Mouse (Mus musculus) heart, embryonic 10.5 days (tissue): ENCODE results near the gene Ccnt2. TPM values are rescaled to one million over a fixed set of nuclear protein-coding genes. Genes with fewer than 3 reads are reported as not detected.

Source experiments
- DNase-seq: peaks from one replicate; pipeline ENCODE4 v3.0.0-alpha.2; 2017; ENCODE audit warnings: low spot score
- H3K27ac ChIP-seq: fragments of 300-500 bp; sonication (generic); 2 replicates; pipeline ENCODE4 v1.5.1; 2016; ENCODE audit warnings: mild to moderate bottlenecking
- H3K27me3 ChIP-seq: fragments of 300-500 bp; sonication (generic); 2 replicates; pipeline ENCODE4 v1.6.1; 2016; ENCODE audit warnings: mild to moderate bottlenecking; ENCODE audit not compliant: poor library complexity, insufficient read depth, severe bottlenecking
- H3K36me3 ChIP-seq: fragments of 300-500 bp; sonication (generic); 2 replicates; pipeline ENCODE4 v1.6.1; 2016; ENCODE audit warnings: mild to moderate bottlenecking, moderate library complexity
- H3K4me1 ChIP-seq: fragments of 300-500 bp; sonication (generic); 2 replicates; pipeline ENCODE4 v1.6.1; 2016; ENCODE audit warnings: mild to moderate bottlenecking
- H3K4me3 ChIP-seq: fragments of 300-500 bp; sonication (generic); 2 replicates; pipeline ENCODE4 v1.5.1; 2016; ENCODE audit warnings: mild to moderate bottlenecking, moderate library complexity
- H3K9me3 ChIP-seq: fragments of 300-500 bp; sonication (generic); 2 replicates; pipeline ENCODE4 v1.6.1; 2016; ENCODE audit warnings: mild to moderate bottlenecking, moderate library complexity
- WGBS: fragments of 180-500 bp; shearing (Covaris S2); methylation state at CpG from one replicate; pipeline ENCODE4 v1.1.7; 2016; 5-methylcytosine and 5-hydroxymethylcytosine counted together
- polyA plus RNA-seq: library from polyadenylated mRNA; unstranded; fragments of >200 nt; fragmentation: Nextera tagmentation; extraction: Ambion mirVana; gene quantifications from 2 replicates; pipeline ENCODE4 v1.2.1, GENCODE M21; 2016

Gene Ccnt2
- polyA plus RNA-seq, 1 experiment from 2014 or later, result 85.1 TPM

GRCm38 (mm10) chr1:127773198-127773802 is 664 bp upstream of the Ccnt2 start:
- WGBS, result 3% methylated on average over 14 of the region's 14 CpGs
- no peak for DNase-seq
- Histone ChIP-seq H3K27ac (peak overlapping the region; percentile 97), H3K36me3 (0 out of 2 replicates have a peak, but pooled peaks cover 4% of the 10 kb centered on the region), H3K9me3 (no peaks in the 10 kb centered on the region), H3K27me3 (no peaks in the 10 kb centered on the region), H3K4me1 (peaks cover 13% of the 10 kb centered on the region), H3K4me3 (peak overlapping the region; percentile 90)

GRCm38 (mm10) chr1:127774501-127774880 is 527 bp downstream of the Ccnt2 start:
- Histone ChIP-seq H3K4me3 (peak overlapping the region; percentile 90), H3K4me1 (peaks cover 23% of the 10 kb centered on the region), H3K27ac (peak overlapping the region; percentile 97), H3K36me3 (peaks cover 10% of the 10 kb centered on the region; the same call in 1 of the 2 replicates), H3K9me3 (no peaks in the 10 kb centered on the region), H3K27me3 (no peaks in the 10 kb centered on the region)
- no peak for DNase-seq
- WGBS, result under 1% methylated on average over 31 of the region's 31 CpGs

GRCm38 (mm10) chr1:127775206-127775720 is 1.3 kb downstream of the Ccnt2 start:
- no peaks in the 10 kb centered on the region for H3K9me3 ChIP-seq
- H3K4me3 ChIP-seq, result peak overlapping the region; percentile 90
- peak overlapping the region; percentile 97 for H3K27ac ChIP-seq
- DNase-seq, result no peak
- no peaks in the 10 kb centered on the region for H3K27me3 ChIP-seq
- 9% methylated on average over 10 of the region's 10 CpGs for WGBS
- H3K36me3 ChIP-seq, result peaks cover 10% of the 10 kb centered on the region; the same call in 1 of the 2 replicates
- peaks cover 31% of the 10 kb centered on the region for H3K4me1 ChIP-seq

GRCm38 (mm10) chr1:127776246-127776645 is 2.3 kb downstream of the Ccnt2 start:
- peak overlapping the region; percentile 90 for H3K4me3 ChIP-seq
- 60% methylated on average over 6 of the region's 6 CpGs for WGBS
- H3K36me3 ChIP-seq, result peaks cover 10% of the 10 kb centered on the region; the same call in 1 of the 2 replicates
- H3K27ac ChIP-seq, result no peak overlapping the region
- DNase-seq, result no peak
- no peaks in the 10 kb centered on the region for H3K9me3 ChIP-seq
- no peaks in the 10 kb centered on the region for H3K27me3 ChIP-seq
- H3K4me1 ChIP-seq, result peaks cover 41% of the 10 kb centered on the region

GRCm38 (mm10) chr1:127778611-127779010 is 4.6 kb downstream of the Ccnt2 start:
- H3K27ac ChIP-seq, result no peak overlapping the region
- peaks cover 6% of the 10 kb centered on the region; the same call in 1 of the 2 replicates for H3K36me3 ChIP-seq
- H3K4me1 ChIP-seq, result peaks cover 52% of the 10 kb centered on the region
- whole genome bisulfite sequencing, result 81% methylated on average over 3 of the region's 3 CpGs
- H3K4me3 ChIP-seq, result no peak overlapping the region
- no peak for DNase-seq
- H3K9me3 ChIP-seq, result no peaks in the 10 kb centered on the region
- no peaks in the 10 kb centered on the region for H3K27me3 ChIP-seq

- peaks cover 59% of the 10 kb centered on the region for H3K4me1 ChIP-seq
- peaks cover 6% of the 10 kb centered on the region; the same call in 1 of the 2 replicates for H3K36me3 ChIP-seq
- 6% methylated on average over 3 of the region's 3 CpGs for WGBS
- DNase-seq, result no peak
- H3K27me3 ChIP-seq, result no peaks in the 10 kb centered on the region
- H3K4me3 ChIP-seq, result peak overlapping the region; percentile 12; the same call in 1 of the 2 replicates
- no peak overlapping the region for H3K27ac ChIP-seq
- no peaks in the 10 kb centered on the region for H3K9me3 ChIP-seq
These were observed 6.2 kb downstream of the Ccnt2 start for GRCm38 (mm10) chr1:127780142-127780541.

- no peaks in the 10 kb centered on the region for H3K9me3 ChIP-seq
- WGBS, result 50% methylated on average over 2 of the region's 2 CpGs
- H3K27me3 ChIP-seq, result no peaks in the 10 kb centered on the region
- H3K4me3 ChIP-seq, result no peak overlapping the region
- H3K4me1 ChIP-seq, result peaks cover 65% of the 10 kb centered on the region
- H3K27ac ChIP-seq, result no peak overlapping the region
- no peak for DNase-seq
- H3K36me3 ChIP-seq, result peaks cover 6% of the 10 kb centered on the region; the same call in 1 of the 2 replicates
These were observed 6.9 kb downstream of the Ccnt2 start for GRCm38 (mm10) chr1:127780849-127781248.

- H3K27me3 ChIP-seq, result no peaks in the 10 kb centered on the region
- H3K27ac ChIP-seq, result no peak overlapping the region
- no peak overlapping the region for H3K4me3 ChIP-seq
- H3K9me3 ChIP-seq, result no peaks in the 10 kb centered on the region
- peaks cover 1% of the 10 kb centered on the region; the same call in 1 of the 2 replicates for H3K36me3 ChIP-seq
- peaks cover 60% of the 10 kb centered on the region for H3K4me1 ChIP-seq
- no peak for DNase-seq
These were observed 9.9 kb downstream of the Ccnt2 start for GRCm38 (mm10) chr1:127783862-127784261.

GRCm38 (mm10) chr1:127785882-127786281 is 11.9 kb downstream of the Ccnt2 start:
- H3K4me1 ChIP-seq, result peaks cover 40% of the 10 kb centered on the region

GRCm38 (mm10) chr1:127788943-127789342 is 15.0 kb downstream of the Ccnt2 start:
- H3K4me1 ChIP-seq, result peaks cover 23% of the 10 kb centered on the region; the same call in 1 of the 2 replicates
- H3K4me3 ChIP-seq, result no peak overlapping the region
- no peak overlapping the region for H3K27ac ChIP-seq
- 57% methylated on average over 6 of the region's 6 CpGs for WGBS
- no peaks in the 10 kb centered on the region for H3K9me3 ChIP-seq
- DNase-seq, result no peak
- H3K36me3 ChIP-seq, result peaks cover 20% of the 10 kb centered on the region
- no peaks in the 10 kb centered on the region for H3K27me3 ChIP-seq

More at GRCm38 (mm10) chr1:127785882-127786281, 11.9 kb downstream of the Ccnt2 start:
- Histone ChIP-seq H3K4me3 (no peak overlapping the region), H3K9me3 (no peaks in the 10 kb centered on the region), H3K36me3 (no peaks in the 10 kb centered on the region), H3K27ac (no peak overlapping the region), H3K27me3 (no peaks in the 10 kb centered on the region)
- WGBS, result 65% methylated on average over 1 of the region's 1 CpGs
- DNase-seq, result no peak

- WGBS, result 98% methylated on average over 1 of the region's 1 CpGs
- H3K9me3 ChIP-seq, result no peaks in the 10 kb centered on the region
- H3K4me3 ChIP-seq, result no peak overlapping the region
These were observed 19.5 kb downstream of the Ccnt2 start for GRCm38 (mm10) chr1:127793459-127793858.

GRCm38 (mm10) chr1:127795087-127795769 is 21.3 kb downstream of the Ccnt2 start:
- Histone ChIP-seq H3K9me3 (no peaks in the 10 kb centered on the region), H3K4me3 (no peak overlapping the region), H3K27me3 (no peaks in the 10 kb centered on the region), H3K36me3 (peaks cover 41% of the 10 kb centered on the region), H3K27ac (no peak overlapping the region), H3K4me1 (peaks cover 8% of the 10 kb centered on the region; the same call in 1 of the 2 replicates)
- DNase-seq, result no peak
- 90% methylated on average over 6 of the region's 6 CpGs for WGBS

More at GRCm38 (mm10) chr1:127793459-127793858, 19.5 kb downstream of the Ccnt2 start:
- Histone ChIP-seq H3K27ac (no peak overlapping the region), H3K27me3 (no peaks in the 10 kb centered on the region), H3K36me3 (peaks cover 30% of the 10 kb centered on the region), H3K4me1 (peaks cover 4% of the 10 kb centered on the region; the same call in 1 of the 2 replicates)
- no peak for DNase-seq

- Histone ChIP-seq H3K27ac (no peak overlapping the region), H3K36me3 (peaks cover 42% of the 10 kb centered on the region)
These were observed 22.4 kb downstream of the Ccnt2 start for GRCm38 (mm10) chr1:127796341-127796740.

More at GRCm38 (mm10) chr1:127796341-127796740, 22.4 kb downstream of the Ccnt2 start:
- H3K9me3 ChIP-seq, result no peaks in the 10 kb centered on the region
- H3K4me3 ChIP-seq, result no peak overlapping the region
- H3K27me3 ChIP-seq, result no peaks in the 10 kb centered on the region
- H3K4me1 ChIP-seq, result peaks cover 8% of the 10 kb centered on the region; the same call in 1 of the 2 replicates
- no peak for DNase-seq
- 74% methylated on average over 4 of the region's 4 CpGs for WGBS
